Mouse (Mus musculus): ENCODE data around the gene Thbs3.

The Thbs3 gene

GRCm38 (mm10) chr3:89195979-89196877 is 18.8 kb upstream of the Thbs3 start:
- WGBS, result 4% methylated on average over 33 of the region's 33 CpGs

GRCm38 (mm10) chr3:89199839-89200238 is 15.1 kb upstream of the Thbs3 start:
- WGBS, result 75% methylated on average over 3 of the region's 3 CpGs

GRCm38 (mm10) chr3:89202253-89203141 is 12.5 kb upstream of the Thbs3 start, which contains the start of gene Gba:
Gene Gba (plus strand): TSS chr3:89202928.
- WGBS, result 18% methylated on average over 13 of the region's 13 CpGs

GRCm38 (mm10) chr3:89203142-89203514 is 11.9 kb upstream of the Thbs3 start:
- WGBS, result 17% methylated on average over 5 of the region's 5 CpGs

GRCm38 (mm10) chr3:89206079-89206478 is 8.9 kb upstream of the Thbs3 start:
- WGBS, result 90% methylated on average over 7 of the region's 7 CpGs

GRCm38 (mm10) chr3:89206695-89207094 is 8.3 kb upstream of the Thbs3 start:
- 92% methylated on average over 2 of the region's 2 CpGs for WGBS

GRCm38 (mm10) chr3:89208075-89208657 is 6.8 kb upstream of the Thbs3 start:
- 91% methylated on average over 13 of the region's 13 CpGs for WGBS

- WGBS, result 87% methylated on average over 6 of the region's 6 CpGs
Observed at GRCm38 (mm10) chr3:89208736-89209135, 6.2 kb upstream of the Thbs3 start.

GRCm38 (mm10) chr3:89209731-89210130 is 5.2 kb upstream of the Thbs3 start:
- 83% methylated on average over 7 of the region's 7 CpGs for WGBS

GRCm38 (mm10) chr3:89210162-89210561 is 4.8 kb upstream of the Thbs3 start:
- 62% methylated on average over 13 of the region's 13 CpGs for WGBS

- 28% methylated on average over 7 of the region's 7 CpGs for WGBS
Observed at GRCm38 (mm10) chr3:89210731-89211130, 4.2 kb upstream of the Thbs3 start.

- under 1% methylated on average over 69 of the region's 69 CpGs for WGBS
Observed at GRCm38 (mm10) chr3:89213803-89214530, 1.0 kb upstream of the Thbs3 start.

GRCm38 (mm10) chr3:89215853-89216252 is 873 bp downstream of the Thbs3 start:
- WGBS, result 1% methylated on average over 6 of the region's 6 CpGs

- 67% methylated on average over 7 of the region's 7 CpGs for WGBS
Observed at GRCm38 (mm10) chr3:89216407-89216806, 1.4 kb downstream of the Thbs3 start.

GRCm38 (mm10) chr3:89218271-89218670 is 3.3 kb downstream of the Thbs3 start:
- WGBS, result 60% methylated on average over 1 of the region's 1 CpGs

GRCm38 (mm10) chr3:89219546-89219945 is 4.6 kb downstream of the Thbs3 start:
- WGBS, result 58% methylated on average over 8 of the region's 8 CpGs

- WGBS, result 57% methylated on average over 5 of the region's 5 CpGs
Observed at GRCm38 (mm10) chr3:89221167-89221566, 6.2 kb downstream of the Thbs3 start.

GRCm38 (mm10) chr3:89224796-89225195 is 9.8 kb downstream of the Thbs3 start:
- 47% methylated on average over 11 of the region's 11 CpGs for WGBS

GRCm38 (mm10) chr3:89225321-89225815 is 10.4 kb downstream of the Thbs3 start:
- 52% methylated on average over 12 of the region's 12 CpGs for WGBS

- 52% methylated on average over 4 of the region's 4 CpGs for WGBS
Observed at GRCm38 (mm10) chr3:89225918-89226317, 10.9 kb downstream of the Thbs3 start.

GRCm38 (mm10) chr3:89226361-89226760 is 11.4 kb downstream of the Thbs3 start:
- WGBS, result 39% methylated on average over 11 of the region's 11 CpGs
